Mouse (Mus musculus): ENCODE measurements around the gene Fgfr2. TPM values are rescaled to one million over a fixed set of nuclear protein-coding genes. Genes with fewer than 3 reads are reported as not detected.
A peak's percentile ranks its signal among the peaks of the same experiment; 100 is the strongest.

Fgfr2 gene
- polyA plus RNA-seq, 1 experiment from 2014 or later: 11.2 TPM

- Histone ChIP-seq H3K36me3 (replicated peaks; ENCODE audit: insufficient read depth, low read length) (no peaks in the 10 kb centered on the region), H3K4me1 (ENCODE audit: insufficient read depth) (peaks cover 12% of the 10 kb centered on the region), H3K4me3 (ENCODE audit: low read depth, low read length) (no peak overlapping the region), H3K27ac (ENCODE audit: low read depth) (peak overlapping the region; percentile 44), H3K27me3 (ENCODE audit: insufficient read depth, low read length) (no peaks in the 10 kb centered on the region), H3K9me3 (ENCODE audit: low read length) (no peaks in the 10 kb centered on the region), H3K9ac (replicated peaks) (no peak overlapping the region), H3K4me2 (ENCODE audit: low read depth, low read length) (no peak overlapping the region)
- DNase-seq (peak; percentile 45), ATAC-seq (peak; percentile 68)
- TF ChIP-seq CTCF (IDR thresholded peaks at IDR 0.05; ENCODE audit: low read depth): peak; percentile 8; the same call in 1 of the 2 replicates
- 0 out of 2 replicates have a peak, but pooled peaks have one; percentile 21 for TF ChIP-seq EP300 (IDR thresholded peaks at IDR 0.05; ENCODE audit: low read depth)
- 20% methylated on average over 4 of the region's 4 CpGs for WGBS (ENCODE audit: insufficient replicate concordance)
These were observed 764.4 kb downstream of the Fgfr2 start for GRCm38 (mm10) chr7:132358709-132359108.

GRCm38 (mm10) chr7:132358250-132358649 is 764.9 kb downstream of the Fgfr2 start:
- no peaks in the 10 kb centered on the region for H3K36me3 ChIP-seq (replicated peaks; ENCODE audit: insufficient read depth, low read length)
- no peaks in the 10 kb centered on the region for H3K9me3 ChIP-seq (ENCODE audit: low read length)
- no peaks in the 10 kb centered on the region for H3K27me3 ChIP-seq (ENCODE audit: insufficient read depth, low read length)
- TF ChIP-seq CTCF (IDR thresholded peaks at IDR 0.05; ENCODE audit: low read depth) (no peak), EP300 (IDR thresholded peaks at IDR 0.05; ENCODE audit: low read depth) (no peak)
- ATAC-seq (peak; percentile 12; the same call in 1 of the 2 replicates), DNase-seq (no peak)
- 45% methylated on average over 3 of the region's 3 CpGs for WGBS (ENCODE audit: insufficient replicate concordance)
- H3K4me1 ChIP-seq (ENCODE audit: insufficient read depth): peaks cover 12% of the 10 kb centered on the region
- H3K4me3 ChIP-seq (ENCODE audit: low read depth, low read length): no peak overlapping the region
- H3K4me2 ChIP-seq (ENCODE audit: low read depth, low read length): no peak overlapping the region
- no peak overlapping the region for H3K9ac ChIP-seq (replicated peaks)
- H3K27ac ChIP-seq (ENCODE audit: low read depth): peak overlapping the region; percentile 44

GRCm38 (mm10) chr7:132357841-132358237 is 765.3 kb downstream of the Fgfr2 start:
- H3K27ac ChIP-seq (ENCODE audit: low read depth): peak overlapping the region; percentile 44; the same call in 1 of the 2 replicates
- DNase-seq (no peak), ATAC-seq (no peak)
- H3K4me2 ChIP-seq (ENCODE audit: low read depth, low read length): no peak overlapping the region
- TF ChIP-seq CTCF (IDR thresholded peaks at IDR 0.05; ENCODE audit: low read depth): no peak
- TF ChIP-seq EP300 (IDR thresholded peaks at IDR 0.05; ENCODE audit: low read depth): no peak
- no peak overlapping the region for H3K9ac ChIP-seq (replicated peaks)
- no peak overlapping the region for H3K4me3 ChIP-seq (ENCODE audit: low read depth, low read length)
- H3K36me3 ChIP-seq (replicated peaks; ENCODE audit: insufficient read depth, low read length): no peaks in the 10 kb centered on the region
- no peaks in the 10 kb centered on the region for H3K9me3 ChIP-seq (ENCODE audit: low read length)
- WGBS (ENCODE audit: insufficient replicate concordance): 73% methylated on average over 3 of the region's 3 CpGs
- H3K27me3 ChIP-seq (ENCODE audit: insufficient read depth, low read length): no peaks in the 10 kb centered on the region
- H3K4me1 ChIP-seq (ENCODE audit: insufficient read depth): peaks cover 12% of the 10 kb centered on the region

GRCm38 (mm10) chr7:132356881-132357840 is 766.0 kb downstream of the Fgfr2 start:
- 66% methylated on average over 10 of the region's 10 CpGs for WGBS (ENCODE audit: insufficient replicate concordance)
- ATAC-seq: no peak
- TF ChIP-seq EP300 (IDR thresholded peaks at IDR 0.05; ENCODE audit: low read depth): no peak
- no peak for TF ChIP-seq CTCF (IDR thresholded peaks at IDR 0.05; ENCODE audit: low read depth)
- Histone ChIP-seq H3K27me3 (ENCODE audit: insufficient read depth, low read length) (no peaks in the 10 kb centered on the region), H3K27ac (ENCODE audit: low read depth) (peak overlapping the region; percentile 49), H3K9me3 (ENCODE audit: low read length) (no peaks in the 10 kb centered on the region), H3K4me1 (ENCODE audit: insufficient read depth) (peaks cover 12% of the 10 kb centered on the region), H3K4me2 (ENCODE audit: low read depth, low read length) (no peak overlapping the region), H3K4me3 (ENCODE audit: low read depth, low read length) (no peak overlapping the region), H3K9ac (replicated peaks) (no peak overlapping the region), H3K36me3 (replicated peaks; ENCODE audit: insufficient read depth, low read length) (no peaks in the 10 kb centered on the region)
- DNase-seq: no peak

- WGBS (ENCODE audit: insufficient replicate concordance): 51% methylated on average over 8 of the region's 8 CpGs
These were observed 767.0 kb downstream of the Fgfr2 start for GRCm38 (mm10) chr7:132356185-132356584.

GRCm38 (mm10) chr7:132355767-132356166 is 767.4 kb downstream of the Fgfr2 start:
- Histone ChIP-seq H3K4me2 (ENCODE audit: low read depth, low read length) (no peak overlapping the region), H3K9ac (replicated peaks) (no peak overlapping the region), H3K4me1 (ENCODE audit: insufficient read depth) (peaks cover 12% of the 10 kb centered on the region), H3K4me3 (ENCODE audit: low read depth, low read length) (no peak overlapping the region), H3K9me3 (ENCODE audit: low read length) (no peaks in the 10 kb centered on the region), H3K27me3 (ENCODE audit: insufficient read depth, low read length) (no peaks in the 10 kb centered on the region), H3K27ac (ENCODE audit: low read depth) (peak overlapping the region; percentile 68), H3K36me3 (replicated peaks; ENCODE audit: insufficient read depth, low read length) (no peaks in the 10 kb centered on the region)
- DNase-seq (no peak), ATAC-seq (no peak)
- TF ChIP-seq CTCF (IDR thresholded peaks at IDR 0.05; ENCODE audit: low read depth): no peak
- no peak for TF ChIP-seq EP300 (IDR thresholded peaks at IDR 0.05; ENCODE audit: low read depth)
- 66% methylated on average over 6 of the region's 6 CpGs for WGBS (ENCODE audit: insufficient replicate concordance)

More at GRCm38 (mm10) chr7:132356185-132356584, 767.0 kb downstream of the Fgfr2 start:
- Histone ChIP-seq H3K27ac (ENCODE audit: low read depth) (peak overlapping the region; percentile 68; the same call in 1 of the 2 replicates), H3K9ac (replicated peaks) (no peak overlapping the region), H3K4me3 (ENCODE audit: low read depth, low read length) (no peak overlapping the region), H3K27me3 (ENCODE audit: insufficient read depth, low read length) (no peaks in the 10 kb centered on the region), H3K4me1 (ENCODE audit: insufficient read depth) (peaks cover 12% of the 10 kb centered on the region), H3K9me3 (ENCODE audit: low read length) (no peaks in the 10 kb centered on the region), H3K4me2 (ENCODE audit: low read depth, low read length) (no peak overlapping the region), H3K36me3 (replicated peaks; ENCODE audit: insufficient read depth, low read length) (no peaks in the 10 kb centered on the region)
- TF ChIP-seq EP300 (IDR thresholded peaks at IDR 0.05; ENCODE audit: low read depth): 0 out of 2 replicates have a peak, but pooled peaks have one; percentile 6
- no peak for TF ChIP-seq CTCF (IDR thresholded peaks at IDR 0.05; ENCODE audit: low read depth)
- DNase-seq: no peak
- peak; percentile 62 for ATAC-seq

Measured in liver, postnatal 0 days (tissue).